Mouse (Mus musculus) left cerebral cortex, adult 6 months (tissue): ENCODE results near the gene Rsph9. TPM values are rescaled to one million over a fixed set of nuclear protein-coding genes. Genes with fewer than 3 reads are reported as not detected.

Experiments used
- long read RNA-seq, 2 experiments: library from polyadenylated mRNA; unstranded; transcript quantifications; one replicate each; pipeline ENCODE4 v2.0.0; 2019 to 2020
- polyA plus RNA-seq: library from polyadenylated mRNA; unstranded; fragments of <200 nt; fragmentation: Nextera tagmentation; gene quantifications from 2 replicates; pipeline ENCODE4 v1.2.3, GENCODE M21; 2021

The Rsph9 gene
- 45.6 and 46.3 TPM in 2 replicates for polyA plus RNA-seq
- long read RNA-seq, experiment 1, transcript Rsph9-201 (5 exons, 966 nt): major isoform, 9 of 14 reads
- long read RNA-seq, experiment 1, partial matches to known transcripts: 0 of 14 reads
- long read RNA-seq, experiment 1, other reads (novel, unspliced or antisense): 5 of 14 reads
- long read RNA-seq, experiment 2, transcript Rsph9-201 (5 exons, 966 nt): major isoform, 36 of 44 reads
- long read RNA-seq, experiment 2, partial matches to known transcripts: 5 of 44 reads
- long read RNA-seq, experiment 2, other reads (novel, unspliced or antisense): 3 of 44 reads

GRCm38 (mm10) chr17:46143578-46144423 is at the start of gene Rsph9:
Rsph9 (minus strand) TSS chr17:46144216.

GRCm38 (mm10) chr17:46160686-46161085 is 16.7 kb upstream of the Rsph9 start, which contains the start of gene Gtpbp2:
Gtpbp2 (plus strand) TSS chr17:46161032.

DNA sequence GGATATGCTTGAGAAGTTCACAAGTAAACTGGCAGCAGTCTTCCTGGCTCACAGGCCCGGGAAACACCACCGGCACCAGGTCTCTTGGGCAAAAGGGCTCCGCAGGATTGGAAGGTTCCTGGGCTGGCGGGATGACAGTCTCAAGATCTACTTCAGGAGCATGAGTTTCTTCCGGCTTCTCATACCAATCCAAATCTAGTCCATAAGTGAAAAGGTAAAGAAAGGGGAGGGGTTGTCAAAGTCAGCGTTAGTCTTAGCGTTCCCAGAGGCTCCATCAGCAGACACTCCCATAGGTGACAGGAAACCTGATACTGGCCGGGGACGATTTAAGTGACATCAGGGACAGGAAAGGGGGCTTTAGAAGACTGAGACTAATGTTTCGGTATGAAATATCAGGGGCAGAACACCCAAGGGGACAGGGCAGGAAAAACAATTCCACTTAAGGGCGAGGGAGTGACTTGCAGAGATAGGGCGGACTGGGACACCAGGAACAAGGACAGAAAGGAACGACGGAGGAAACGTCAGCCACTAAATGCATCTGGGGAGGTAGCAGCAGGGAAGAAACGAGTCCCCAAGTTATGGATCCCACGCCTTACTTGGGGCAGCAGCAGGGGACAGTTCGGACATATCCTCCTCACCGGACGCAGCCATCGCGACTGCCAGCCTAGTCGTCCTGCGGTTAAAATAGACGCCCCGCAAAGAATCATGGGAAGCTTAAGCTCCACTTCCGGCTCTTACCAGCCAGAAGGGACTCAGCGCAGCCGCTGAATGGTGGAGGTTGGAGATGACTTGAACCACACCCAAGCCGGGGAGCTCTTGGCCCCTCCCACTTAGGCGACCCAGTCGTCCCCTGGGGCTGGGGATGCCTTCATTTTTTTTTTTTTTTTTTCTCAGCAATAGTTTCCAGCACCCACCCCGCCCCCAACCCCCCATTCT is 9.1 kb upstream of the Rsph9 start, which contains the start of gene Mad2l1bp:
Gene Mad2l1bp, minus strand, starts transcription at position 707 of the 936 bp plus-strand sequence.

GRCm38 (mm10) chr17:46110402-46111289 is 33.4 kb downstream of the Rsph9 start, which contains the start of gene Mrps18a:
Mrps18a (plus strand) TSS chr17:46110986.

Other genes starting within 250 kb of the Rsph9 start
- gene Vegfa, start 111.8 kb downstream of the Rsph9 start, polyA plus RNA-seq: 2.1 and 6.9 TPM in 2 replicates
- 187 and 198 TPM in 2 replicates for gene Mrps18a, start 33.2 kb downstream of the Rsph9 start, polyA plus RNA-seq
- gene Mad2l1bp, start 9.3 kb upstream of the Rsph9 start, polyA plus RNA-seq: 17.2 and 17.9 TPM in 2 replicates
- gene Gtpbp2, start 16.8 kb upstream of the Rsph9 start, polyA plus RNA-seq: 6.1 and 7.3 TPM in 2 replicates
- gene Polh, start 58.4 kb upstream of the Rsph9 start, polyA plus RNA-seq: 2.7 and 3.6 TPM in 2 replicates
- gene Xpo5, start 58.6 kb upstream of the Rsph9 start, polyA plus RNA-seq: 8.4 and 8.7 TPM in 2 replicates
- 35.9 and 43.3 TPM in 2 replicates for gene Polr1c, start 103.8 kb upstream of the Rsph9 start, polyA plus RNA-seq
- gene Yipf3, start 103.9 kb upstream of the Rsph9 start, polyA plus RNA-seq: 148 and 184 TPM in 2 replicates
- 10.8 and 17.0 TPM in 2 replicates for gene Lrrc73, start 109.3 kb upstream of the Rsph9 start, polyA plus RNA-seq
- gene Tjap1, start 138.8 kb upstream of the Rsph9 start, polyA plus RNA-seq: 11.8 and 14.0 TPM in 2 replicates
- gene Dlk2, start 153.2 kb upstream of the Rsph9 start, polyA plus RNA-seq: 11.2 and 12.2 TPM in 2 replicates
- gene Abcc10, start 184.1 kb upstream of the Rsph9 start, polyA plus RNA-seq: 2.4 and 3.1 TPM in 2 replicates
- gene Zfp318, start 239.5 kb upstream of the Rsph9 start, polyA plus RNA-seq: 4.4 and 12.0 TPM in 2 replicates